Mouse (Mus musculus) kidney, embryonic 14.5 days (tissue): ENCODE data around the gene Rgs1. TPM values are rescaled to one million over a fixed set of nuclear protein-coding genes. Genes with fewer than 3 reads are reported as not detected.

Experiments
- ATAC-seq: fragments of 200-750 bp; cut with Nextera tagmentation; 2 replicates; pipeline ENCODE4 v1.8.0; 2017; ENCODE audit warnings: moderate number of reproducible peaks, mild to moderate bottlenecking, moderate TSS enrichment, moderate library complexity; ENCODE audit not compliant: low FRiP score, low TSS enrichment
- H3K27ac ChIP-seq: fragments of 300-500 bp; sonication (generic); 2 replicates; pipeline ENCODE4 v1.5.1; 2014; ENCODE audit warnings: low read depth, mild to moderate bottlenecking, low read length, moderate library complexity, mixed read lengths
- H3K27me3 ChIP-seq: fragments of 300-500 bp; sonication (generic); 2 replicates; pipeline ENCODE4 v1.6.1; 2014; ENCODE audit warnings: mild to moderate bottlenecking, low read length; ENCODE audit not compliant: control insufficient read depth, insufficient read depth
- H3K36me3 ChIP-seq: fragments of 300-500 bp; sonication (generic); 2 replicates; pipeline ENCODE4 v1.6.1; 2014; ENCODE audit warnings: low read length, mixed read lengths; ENCODE audit not compliant: control insufficient read depth, insufficient read depth
- H3K4me1 ChIP-seq: fragments of 300-500 bp; sonication (generic); 2 replicates; pipeline ENCODE4 v1.6.1; 2014; ENCODE audit warnings: low read length, mixed read lengths; ENCODE audit not compliant: control insufficient read depth, insufficient read depth
- H3K4me2 ChIP-seq: fragments of 300-500 bp; sonication (generic); replicated peaks from 2 replicates; pipeline ENCODE4 v1.6.1; 2014; ENCODE audit warnings: low read depth, mild to moderate bottlenecking, low read length
- H3K4me3 ChIP-seq: fragments of 300-500 bp; sonication (generic); 2 replicates; pipeline ENCODE4 v1.5.1; 2014; ENCODE audit warnings: mild to moderate bottlenecking, low read length
- H3K9ac ChIP-seq: fragments of 300-500 bp; sonication (generic); 2 replicates; pipeline ENCODE4 v1.6.1; 2014; ENCODE audit warnings: low read depth, mild to moderate bottlenecking, low read length, moderate library complexity
- H3K9me3 ChIP-seq: fragments of 300-500 bp; sonication (generic); 2 replicates; pipeline ENCODE4 v1.6.1; 2016; ENCODE audit warnings: low read length; ENCODE audit not compliant: control insufficient read depth
- WGBS: fragments of 180-500 bp; shearing (Covaris S2); extraction: QIAGEN DNeasy Blood & Tissue Kit; methylation state at CpG from one replicate; pipeline ENCODE4 v1.1.7; 2014; 5-methylcytosine and 5-hydroxymethylcytosine counted together
- polyA plus RNA-seq: library from polyadenylated mRNA; unstranded; fragments of >200 nt; fragmentation: Nextera tagmentation; extraction: Ambion mirVana; gene quantifications from 2 replicates; pipeline ENCODE4 v1.2.1, GENCODE M21; 2014

Gene Rgs1
- not detected in 2 replicates for polyA plus RNA-seq

DNA sequence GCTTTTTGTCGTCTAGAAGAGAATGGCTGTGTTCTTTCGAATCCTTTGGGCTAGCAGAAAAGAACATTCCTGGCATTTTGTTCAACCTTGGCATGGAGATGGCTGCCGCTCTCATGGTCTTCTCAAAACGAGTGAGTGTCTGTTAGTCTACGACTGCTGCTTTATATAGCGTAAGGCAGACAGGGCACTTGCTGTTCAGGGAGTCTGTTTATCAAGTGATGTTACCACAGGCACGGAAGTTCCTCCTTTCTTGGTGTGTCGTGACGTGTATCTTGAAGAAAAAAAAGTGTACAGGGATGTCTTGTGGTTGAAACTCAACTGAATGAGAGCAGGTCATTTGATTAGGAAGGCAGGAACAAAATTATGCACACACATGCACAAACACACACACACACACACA, at the start of gene Rgs1:
TSS of gene Rgs1 (minus strand) at position 320 of the 400 bp plus-strand sequence.
- Histone ChIP-seq H3K27ac (no peak within 1 kb of the TSS), H3K4me1 (no peaks in the 10 kb centered on the region), H3K4me2 (no peak within 1 kb of the TSS), H3K9me3 (no peaks in the 10 kb centered on the region), H3K9ac (no peak within 1 kb of the TSS), H3K36me3 (no peaks in the 10 kb centered on the region), H3K4me3 (no peak within 1 kb of the TSS), H3K27me3 (no peaks in the 10 kb centered on the region)
- WGBS = 80% methylated on average over 9 of the region's 9 CpGs
- ATAC-seq = no peak

DNA sequence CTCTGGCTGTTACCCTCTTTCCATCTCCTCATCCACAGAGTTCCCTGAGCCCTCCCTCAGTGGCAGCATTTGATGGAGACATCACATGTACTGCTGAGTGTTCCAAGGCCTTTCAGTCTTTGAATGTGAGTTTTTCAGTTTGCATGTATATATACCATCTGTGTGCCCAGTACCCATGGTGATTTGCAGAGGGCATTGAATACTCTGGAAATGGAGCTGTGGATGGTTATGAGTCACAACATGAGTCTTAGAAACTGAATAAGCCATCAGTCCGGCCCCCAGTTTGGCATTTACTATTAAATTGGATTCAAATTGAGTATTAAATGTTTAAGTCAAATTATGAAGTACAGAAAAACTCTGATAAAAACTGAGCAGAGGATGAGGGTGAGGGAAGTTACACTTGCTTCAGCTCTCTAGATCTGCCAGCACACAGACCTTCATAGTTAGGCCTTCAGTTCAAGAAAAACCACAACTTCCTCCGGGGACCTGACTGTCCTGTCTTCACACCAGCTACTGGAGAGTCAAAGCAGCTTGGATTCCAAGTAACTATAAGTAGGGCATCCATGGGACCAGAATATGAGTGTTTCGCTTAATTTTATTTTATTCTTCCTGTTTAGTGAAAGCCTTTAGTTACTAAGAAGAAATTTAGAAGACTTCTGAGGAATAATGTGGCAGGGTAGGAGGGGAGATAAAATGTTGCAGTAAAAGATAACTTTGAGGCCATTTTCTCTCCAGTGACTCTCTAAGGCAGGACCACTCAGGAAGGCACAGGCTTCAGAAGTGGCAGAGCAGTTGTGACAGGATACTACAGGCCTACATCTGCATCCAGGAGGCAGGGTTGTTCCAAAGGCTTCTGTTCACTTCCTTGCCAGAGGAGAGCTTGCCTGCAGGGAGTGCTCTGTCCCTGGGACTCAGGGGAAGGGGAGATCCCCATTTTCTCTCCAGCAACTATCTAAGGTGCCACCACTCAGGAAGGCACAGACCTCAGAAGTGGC, 34.3 kb upstream of the Rgs1 start:
- ATAC-seq = no peak
- no peak overlapping the region for H3K4me2 ChIP-seq
- WGBS = 89% methylated on average over 3 of the region's 3 CpGs
- no peak overlapping the region for H3K9ac ChIP-seq
- H3K27me3 ChIP-seq = no peaks in the 10 kb centered on the region
- no peaks in the 10 kb centered on the region for H3K4me1 ChIP-seq
- no peaks in the 10 kb centered on the region for H3K9me3 ChIP-seq
- no peak overlapping the region for H3K4me3 ChIP-seq
- H3K27ac ChIP-seq = no peak overlapping the region
- H3K36me3 ChIP-seq = no peaks in the 10 kb centered on the region

DNA sequence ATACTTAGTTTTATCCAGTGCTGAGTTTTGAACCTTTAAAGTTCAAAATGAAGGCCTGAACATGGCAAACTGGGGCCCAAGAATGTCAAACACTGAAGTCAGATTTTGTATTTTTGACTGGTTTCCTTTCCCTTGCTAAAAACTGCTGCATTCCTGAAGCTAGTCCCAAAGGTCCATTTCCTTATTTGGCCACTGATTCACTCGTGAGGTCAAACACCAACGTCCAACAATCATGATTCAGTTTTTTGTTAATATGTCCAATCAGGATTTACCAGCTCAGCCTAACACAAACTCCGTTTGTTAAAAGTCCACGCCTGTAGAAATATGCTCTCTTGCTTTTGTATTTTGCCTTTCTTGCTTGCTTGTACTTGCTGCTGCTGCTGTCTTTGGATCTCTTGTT, 31.0 kb upstream of the Rgs1 start:
- 66% methylated on average over 4 of the region's 4 CpGs for WGBS
- no peak for ATAC-seq

DNA sequence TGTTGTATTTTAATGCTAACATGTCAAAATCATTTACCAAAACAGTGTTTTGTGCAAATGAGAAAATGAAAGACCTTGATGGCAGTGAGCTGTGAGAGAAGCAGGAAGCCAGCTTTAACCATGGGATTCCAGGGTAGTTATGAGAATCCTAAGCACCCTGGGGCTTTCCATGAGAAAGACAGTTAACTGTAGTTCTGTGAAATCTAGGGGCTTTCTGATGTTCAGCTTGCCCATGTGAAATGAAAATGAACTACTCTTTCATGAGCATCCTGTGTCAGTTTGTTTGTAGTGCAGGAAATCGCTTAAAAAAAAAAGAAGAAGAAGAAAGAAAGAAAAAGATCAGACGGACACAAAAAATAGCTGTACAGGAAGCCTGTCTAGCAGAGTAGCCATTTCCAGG, 23.9 kb upstream of the Rgs1 start:
- no peak overlapping the region for H3K9ac ChIP-seq
- 83% methylated on average over 2 of the region's 2 CpGs for WGBS
- no peak for ATAC-seq
- no peak overlapping the region for H3K4me2 ChIP-seq
- no peak overlapping the region for H3K4me3 ChIP-seq
- no peaks in the 10 kb centered on the region for H3K27me3 ChIP-seq
- H3K4me1 ChIP-seq = no peaks in the 10 kb centered on the region
- no peaks in the 10 kb centered on the region for H3K36me3 ChIP-seq
- H3K27ac ChIP-seq = no peak overlapping the region
- H3K9me3 ChIP-seq = no peaks in the 10 kb centered on the region

More for the DNA sequence above, 31.0 kb upstream of the Rgs1 start:
- H3K36me3 ChIP-seq = no peaks in the 10 kb centered on the region
- H3K9ac ChIP-seq = no peak overlapping the region
- no peak overlapping the region for H3K27ac ChIP-seq
- H3K9me3 ChIP-seq = no peaks in the 10 kb centered on the region
- H3K27me3 ChIP-seq = no peaks in the 10 kb centered on the region
- H3K4me3 ChIP-seq = no peak overlapping the region
- H3K4me1 ChIP-seq = no peaks in the 10 kb centered on the region
- no peak overlapping the region for H3K4me2 ChIP-seq

DNA sequence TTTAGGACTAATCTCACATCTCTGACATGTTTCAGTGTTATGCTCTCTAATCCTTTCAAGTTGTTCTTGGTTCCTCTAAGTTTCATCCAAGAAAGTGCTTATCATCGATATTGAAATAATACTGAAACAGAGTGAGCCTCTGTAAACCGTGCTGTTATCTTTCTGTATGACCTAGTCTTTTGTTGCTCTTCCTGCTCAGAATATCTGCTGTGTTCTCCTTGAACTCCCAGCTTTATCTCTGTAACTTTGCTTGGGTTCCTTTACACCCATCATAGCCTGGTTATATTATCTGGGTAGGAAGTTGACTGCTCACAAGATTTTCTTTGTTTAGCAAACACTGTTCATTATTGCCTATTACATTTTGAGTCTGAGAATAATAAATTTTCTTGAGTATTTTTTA, 20.1 kb upstream of the Rgs1 start:
- no peak overlapping the region for H3K4me3 ChIP-seq
- H3K4me2 ChIP-seq = no peak overlapping the region
- no peaks in the 10 kb centered on the region for H3K36me3 ChIP-seq
- no peaks in the 10 kb centered on the region for H3K9me3 ChIP-seq
- WGBS = 84% methylated on average over 2 of the region's 2 CpGs
- no peaks in the 10 kb centered on the region for H3K4me1 ChIP-seq
- H3K9ac ChIP-seq = no peak overlapping the region
- no peak overlapping the region for H3K27ac ChIP-seq
- ATAC-seq = no peak
- no peaks in the 10 kb centered on the region for H3K27me3 ChIP-seq

DNA sequence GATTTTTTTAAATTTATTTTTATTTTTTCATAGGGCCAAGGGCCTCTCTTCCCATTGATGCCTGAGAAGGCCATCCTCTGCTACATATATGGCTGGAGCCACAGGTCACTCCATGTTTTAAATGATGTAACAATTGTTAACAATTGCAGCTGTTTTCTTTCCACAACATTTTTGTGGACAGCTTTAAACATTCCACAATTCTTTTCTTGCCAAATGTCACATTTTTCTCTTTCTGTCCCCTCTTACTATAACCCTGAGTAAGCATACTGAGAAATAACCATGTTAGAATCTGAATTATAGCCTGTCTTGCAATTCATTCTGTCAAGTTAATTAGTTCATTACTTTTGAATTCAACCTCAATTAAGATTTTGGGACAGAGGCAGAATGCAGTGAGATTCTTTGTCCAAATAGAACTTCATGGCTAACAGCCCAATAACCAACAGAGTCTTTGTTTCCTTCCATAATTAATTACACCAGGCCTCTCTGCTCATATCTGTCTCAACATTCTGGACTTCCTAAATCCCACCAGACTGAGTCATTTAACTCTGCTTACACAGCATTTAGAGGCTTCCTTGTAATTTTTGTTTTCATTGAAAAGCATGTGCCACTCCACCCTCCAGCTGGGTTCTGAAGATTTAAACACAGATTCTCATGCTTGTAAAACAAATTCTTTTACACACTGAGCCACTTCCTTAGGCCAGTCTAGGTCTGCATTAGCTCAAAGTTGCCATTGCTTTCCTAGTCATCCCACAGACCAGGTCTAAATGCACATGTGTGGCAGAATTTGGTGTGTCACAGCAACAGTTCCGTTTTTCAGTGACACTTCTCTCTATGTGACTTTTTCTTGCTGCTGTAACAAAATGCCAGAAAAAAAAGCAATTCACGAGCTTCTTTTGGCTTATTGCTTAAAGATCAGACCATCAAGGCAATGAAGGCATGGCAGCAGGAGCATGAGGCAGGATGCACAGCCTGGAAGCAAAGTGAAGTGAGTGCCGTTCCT, 18.7 kb upstream of the Rgs1 start:
- H3K4me2 ChIP-seq = no peak overlapping the region
- WGBS = 59% methylated on average over 3 of the region's 3 CpGs
- H3K4me3 ChIP-seq = no peak overlapping the region
- no peak overlapping the region for H3K9ac ChIP-seq
- H3K36me3 ChIP-seq = no peaks in the 10 kb centered on the region
- peak; percentile 76; the same call in 1 of the 2 replicates for ATAC-seq
- 0 out of 2 replicates have a peak overlapping the region, but pooled peaks have one; percentile 42 for H3K27ac ChIP-seq
- no peaks in the 10 kb centered on the region for H3K9me3 ChIP-seq
- no peaks in the 10 kb centered on the region for H3K27me3 ChIP-seq
- no peaks in the 10 kb centered on the region for H3K4me1 ChIP-seq

DNA sequence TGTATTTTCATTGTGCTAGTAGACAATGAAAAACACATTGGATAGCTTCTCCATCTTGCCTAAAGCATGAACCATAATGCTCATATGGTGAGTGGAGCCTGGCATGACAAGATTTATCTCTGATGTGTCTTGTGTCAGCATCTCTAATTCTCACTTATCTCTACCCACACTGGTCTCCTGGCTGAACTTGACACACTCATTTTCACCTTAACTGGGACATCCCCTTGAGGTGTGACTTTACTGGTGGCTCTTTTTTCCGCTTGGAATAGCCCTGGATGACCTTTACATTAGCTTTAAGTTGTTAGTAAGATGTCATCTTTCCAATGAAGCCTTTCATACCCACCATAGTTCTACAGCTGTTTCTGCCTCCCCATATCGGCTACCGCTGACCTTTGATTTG, 15.0 kb upstream of the Rgs1 start:
- Histone ChIP-seq H3K9me3 (no peaks in the 10 kb centered on the region), H3K4me2 (no peak overlapping the region), H3K27ac (no peak overlapping the region), H3K27me3 (no peaks in the 10 kb centered on the region), H3K36me3 (no peaks in the 10 kb centered on the region), H3K4me3 (no peak overlapping the region), H3K9ac (no peak overlapping the region), H3K4me1 (no peaks in the 10 kb centered on the region)
- no peak for ATAC-seq
- 88% methylated on average over 3 of the region's 3 CpGs for WGBS

DNA sequence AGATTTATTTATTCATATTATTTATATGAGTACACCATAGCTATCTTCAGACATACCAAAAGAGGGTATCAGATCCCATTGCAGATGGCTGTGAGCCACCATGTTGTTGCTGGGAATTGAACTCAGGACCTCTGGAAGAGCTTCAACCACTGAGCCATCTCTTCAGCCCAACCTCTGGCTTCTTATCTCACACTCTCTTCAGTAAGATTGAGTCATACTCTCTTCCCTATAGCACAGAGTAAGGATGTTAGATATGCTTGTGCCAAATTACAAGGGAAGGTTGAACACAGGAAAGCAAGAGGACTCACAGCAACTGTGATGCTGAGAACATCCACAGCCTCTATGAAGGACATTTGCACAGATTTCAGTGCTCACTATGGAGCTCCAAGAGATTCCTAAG, 13.0 kb upstream of the Rgs1 start:
- Histone ChIP-seq H3K4me1 (no peaks in the 10 kb centered on the region), H3K4me3 (no peak overlapping the region)

More for the DNA sequence above, 13.0 kb upstream of the Rgs1 start:
- H3K9me3 ChIP-seq = no peaks in the 10 kb centered on the region
- no peak overlapping the region for H3K4me2 ChIP-seq
- no peak overlapping the region for H3K9ac ChIP-seq
- ATAC-seq = no peak
- H3K36me3 ChIP-seq = no peaks in the 10 kb centered on the region
- no peaks in the 10 kb centered on the region for H3K27me3 ChIP-seq
- no peak overlapping the region for H3K27ac ChIP-seq
